Mouse (Mus musculus): ENCODE data around the gene Rrp1.
"Not testable (repeated sequence)": the region's sequence is repeated elsewhere in the genome, so short reads cannot be mapped to it uniquely, and the experiment has no call there.

DNA sequence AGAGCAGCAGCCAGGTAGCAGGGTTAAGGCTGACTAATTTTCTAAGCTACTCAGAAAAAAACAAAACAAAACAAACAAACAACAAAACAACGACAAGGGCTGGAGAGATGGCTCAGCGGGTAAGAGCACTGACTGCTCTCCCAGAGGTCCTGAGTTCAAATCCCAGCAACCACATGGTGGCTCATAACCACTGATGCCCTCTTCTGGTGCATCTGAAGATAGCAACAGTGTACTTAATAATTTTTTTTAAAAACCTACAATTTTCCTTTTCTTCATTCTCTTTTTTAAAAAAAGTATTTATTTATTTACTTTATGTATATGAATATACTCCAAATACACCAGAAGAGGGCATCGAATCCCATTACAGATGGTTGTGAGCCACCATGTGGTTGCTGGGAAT is 53.8 kb downstream of the Rrp1 start:
- not testable (repeated sequence) for TF ChIP-seq GATA1 (IDR thresholded peaks at IDR 0.05; ENCODE audit: low read depth, low read length); ETS1 (IDR thresholded peaks at IDR 0.05; ENCODE audit: low read depth, low read length); CHD2 (IDR thresholded peaks at IDR 0.05; ENCODE audit: low read length); GABPA (IDR thresholded peaks at IDR 0.05; ENCODE audit: low read depth, low read length); MXI1 (IDR thresholded peaks at IDR 0.05; ENCODE audit: low read depth, low read length); NELFE (IDR thresholded peaks at IDR 0.05; ENCODE audit: low read depth, low read length)
- TF ChIP-seq CTCF (IDR thresholded peaks at IDR 0.05 in 2 of 3, conservative IDR thresholded peaks at IDR 0.05 in 1 of 3; ENCODE audit: control insufficient read depth in 1 of 3, insufficient read depth in 1 of 3, low read depth in 2 of 3, low read length in 3 of 3, poor library complexity in 1 of 3, severe bottlenecking in 1 of 3): peak in 2 of 3 experiments; percentile 2 to 18; a peak in 1 of 6 replicates
